Mouse (Mus musculus): ENCODE data around the gene Tgm7.

Gene Tgm7

GRCm38 (mm10) chr2:121071871-121072270, 37.7 kb downstream of the Tgm7 start:
- DNase-seq (ENCODE audit: low spot score in 2 of 2): no peak

GRCm38 (mm10) chr2:121069506-121069905, 40.1 kb downstream of the Tgm7 start:
- no peak for DNase-seq (ENCODE audit: low spot score in 2 of 2)

- no peak for DNase-seq (ENCODE audit: low spot score in 2 of 2)
These were observed 42.5 kb downstream of the Tgm7 start for GRCm38 (mm10) chr2:121067116-121067515.

- no peak for DNase-seq (ENCODE audit: low spot score in 2 of 2)
These were observed 48.3 kb downstream of the Tgm7 start for GRCm38 (mm10) chr2:121061315-121061714.

GRCm38 (mm10) chr2:121057997-121058396, 51.6 kb downstream of the Tgm7 start:
- DNase-seq (ENCODE audit: low spot score in 2 of 2): no peak

GRCm38 (mm10) chr2:121055915-121056314, 53.7 kb downstream of the Tgm7 start:
- DNase-seq (ENCODE audit: low spot score in 2 of 2): no peak

GRCm38 (mm10) chr2:121054060-121054459, 55.5 kb downstream of the Tgm7 start:
- DNase-seq (ENCODE audit: low spot score in 2 of 2): no peak

GRCm38 (mm10) chr2:121052176-121052575, 57.4 kb downstream of the Tgm7 start:
- DNase-seq (ENCODE audit: low spot score in 2 of 2): no peak

GRCm38 (mm10) chr2:121045653-121046052, 63.9 kb downstream of the Tgm7 start:
- DNase-seq (ENCODE audit: low spot score in 2 of 2): no peak
